Mouse (Mus musculus) liver, embryonic 11.5 days (tissue): ENCODE results near the gene Atf5. TPM values are rescaled to one million over a fixed set of nuclear protein-coding genes. Genes with fewer than 3 reads are reported as not detected.
A peak's percentile ranks its signal among the peaks of the same experiment; 100 is the strongest.

ENCODE experiments used
- ATAC-seq: fragments of 200-750 bp; cut with Nextera tagmentation; replicated peaks from 2 replicates; pipeline ENCODE4 v1.8.0; 2017; ENCODE audit warnings: moderate number of reproducible peaks, mild to moderate bottlenecking, moderate TSS enrichment, moderate library complexity; ENCODE audit not compliant: low FRiP score
- DNase-seq: peaks from one replicate; pipeline ENCODE4 v3.0.0-alpha.2; 2017; ENCODE audit warnings: low spot score
- H3K27ac ChIP-seq: fragments of 300-500 bp; sonication (generic); 2 replicates; pipeline ENCODE4 v1.5.1; 2014; ENCODE audit warnings: mild to moderate bottlenecking, low read depth, low read length, control low read depth
- H3K27me3 ChIP-seq: fragments of 300-500 bp; sonication (generic); replicated peaks from 2 replicates; pipeline ENCODE4 v1.6.1; 2014; ENCODE audit warnings: low read length, mixed read lengths; ENCODE audit not compliant: control insufficient read depth, insufficient read depth
- H3K36me3 ChIP-seq: fragments of 300-500 bp; sonication (generic); 2 replicates; pipeline ENCODE4 v1.6.1; 2014; ENCODE audit warnings: mild to moderate bottlenecking, low read length, moderate library complexity, mixed read lengths; ENCODE audit not compliant: control insufficient read depth, insufficient read depth
- H3K4me1 ChIP-seq: fragments of 300-500 bp; sonication (generic); replicated peaks from 2 replicates; pipeline ENCODE4 v1.6.1; 2014; ENCODE audit warnings: low read length, mixed read lengths; ENCODE audit not compliant: control insufficient read depth, insufficient read depth
- H3K4me2 ChIP-seq: fragments of 300-500 bp; sonication (generic); 2 replicates; pipeline ENCODE4 v1.6.1; 2014; ENCODE audit warnings: mild to moderate bottlenecking, control low read depth, moderate library complexity
- H3K4me3 ChIP-seq: fragments of 300-500 bp; sonication (generic); 2 replicates; pipeline ENCODE4 v1.5.1; 2014; ENCODE audit warnings: low read depth, low read length, control low read depth
- H3K9ac ChIP-seq: fragments of 300-500 bp; sonication (generic); 2 replicates; pipeline ENCODE4 v1.6.1; 2014; ENCODE audit warnings: low read depth, low read length, control low read depth
- H3K9me3 ChIP-seq: fragments of 300-500 bp; sonication (generic); 2 replicates; pipeline ENCODE4 v1.6.1; 2016; ENCODE audit warnings: low read length, inconsistent platforms, mixed read lengths; ENCODE audit not compliant: control insufficient read depth
- WGBS: fragments of 180-500 bp; shearing (Covaris S2); extraction: QIAGEN DNeasy Blood & Tissue Kit; methylation state at CpG from one replicate; pipeline ENCODE4 v1.1.7; 2014; 5-methylcytosine and 5-hydroxymethylcytosine counted together
- polyA plus RNA-seq: library from polyadenylated mRNA; unstranded; fragments of >200 nt; fragmentation: Nextera tagmentation; extraction: Ambion mirVana; gene quantifications from 2 replicates; pipeline ENCODE4 v1.2.1, GENCODE M21; 2014

The Atf5 gene
- polyA plus RNA-seq, 1 experiment from 2014 or later = 3.9 TPM

DNA sequence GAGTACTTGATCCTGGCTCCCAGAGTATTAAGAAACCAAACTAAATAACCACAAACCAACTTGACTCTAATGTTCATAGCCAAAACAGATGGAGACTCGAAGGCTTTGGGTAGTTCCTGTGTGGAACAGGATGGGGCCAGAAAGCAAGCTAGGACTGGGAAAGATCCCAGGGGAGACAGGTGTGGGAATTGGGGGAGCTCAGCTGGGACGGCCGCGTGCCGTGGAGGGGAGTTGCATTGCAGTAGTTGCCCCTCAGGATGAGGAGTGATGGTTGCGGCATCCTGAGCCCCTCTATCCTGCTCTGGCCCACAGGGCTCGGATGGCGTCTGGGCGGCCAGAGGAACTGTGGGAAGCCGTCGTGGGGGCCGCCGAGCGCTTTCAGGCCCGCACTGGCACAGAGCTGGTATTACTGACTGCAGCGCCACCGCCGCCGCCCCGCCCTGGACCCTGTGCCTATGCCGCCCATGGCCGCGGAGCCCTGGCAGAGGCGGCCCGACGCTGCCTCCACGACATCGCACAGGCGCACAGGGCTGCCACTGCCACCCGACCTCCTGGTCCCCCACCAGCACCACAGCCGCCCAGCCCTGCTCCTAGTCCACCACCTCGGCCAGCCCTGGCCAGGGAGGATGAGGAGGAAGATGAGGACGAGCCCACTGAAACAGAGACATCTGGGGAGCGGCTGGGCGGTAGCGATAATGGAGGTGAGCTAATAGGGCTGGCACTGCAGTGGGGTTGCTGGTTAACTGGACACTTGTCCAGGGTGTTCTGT, 36.0 kb upstream of the Atf5 start:
- H3K27me3 ChIP-seq = no peaks in the 10 kb centered on the region
- WGBS = 87% methylated on average over 36 of the region's 36 CpGs
- peaks cover 45% of the 10 kb centered on the region for H3K4me1 ChIP-seq
- ATAC-seq (no peak), DNase-seq (no peak)
- peak overlapping the region; percentile 93 for H3K4me2 ChIP-seq
- H3K4me3 ChIP-seq = no peak overlapping the region; the same call in 1 of the 2 replicates
- H3K9me3 ChIP-seq = no peaks in the 10 kb centered on the region
- H3K9ac ChIP-seq = peak overlapping the region; percentile 38; the same call in 1 of the 2 replicates
- peak overlapping the region; percentile 45 for H3K27ac ChIP-seq
- H3K36me3 ChIP-seq = peaks cover 8% of the 10 kb centered on the region; the same call in 1 of the 2 replicates

GRCm38 (mm10) chr7:44851625-44852234, 35.3 kb upstream of the Atf5 start:
- peaks cover 10% of the 10 kb centered on the region; the same call in 1 of the 2 replicates for H3K36me3 ChIP-seq
- H3K4me1 ChIP-seq = peaks cover 45% of the 10 kb centered on the region
- no peak overlapping the region for H3K27ac ChIP-seq
- no peak for ATAC-seq
- H3K4me3 ChIP-seq = peak overlapping the region; percentile 89; the same call in 1 of the 2 replicates
- peak overlapping the region; percentile 87; the same call in 1 of the 2 replicates for H3K4me2 ChIP-seq
- 0 out of 2 replicates have a peak overlapping the region, but pooled peaks have one; percentile 38 for H3K9ac ChIP-seq
- DNase-seq = no peak
- no peaks in the 10 kb centered on the region for H3K27me3 ChIP-seq
- WGBS = 85% methylated on average over 12 of the region's 12 CpGs
- H3K9me3 ChIP-seq = no peaks in the 10 kb centered on the region

GRCm38 (mm10) chr7:44850789-44851624, 34.5 kb upstream of the Atf5 start:
- Histone ChIP-seq H3K36me3 (peaks cover 17% of the 10 kb centered on the region; the same call in 1 of the 2 replicates), H3K27me3 (no peaks in the 10 kb centered on the region), H3K9me3 (no peaks in the 10 kb centered on the region), H3K9ac (peak overlapping the region; percentile 96), H3K4me3 (peak overlapping the region; percentile 89), H3K4me2 (peak overlapping the region; percentile 87), H3K27ac (peak overlapping the region; percentile 95), H3K4me1 (peaks cover 39% of the 10 kb centered on the region)
- DNase-seq (no peak), ATAC-seq (no peak)
- 66% methylated on average over 8 of the region's 8 CpGs for WGBS

GRCm38 (mm10) chr7:44850146-44850545, 33.7 kb upstream of the Atf5 start:
- Histone ChIP-seq H3K9me3 (no peaks in the 10 kb centered on the region), H3K27ac (peak overlapping the region; percentile 95), H3K36me3 (peaks cover 20% of the 10 kb centered on the region; the same call in 1 of the 2 replicates), H3K9ac (peak overlapping the region; percentile 96), H3K4me3 (peak overlapping the region; percentile 89), H3K4me1 (peaks cover 30% of the 10 kb centered on the region), H3K27me3 (no peaks in the 10 kb centered on the region), H3K4me2 (peak overlapping the region; percentile 87)
- peak; percentile 50 for ATAC-seq
- WGBS = 0% methylated on average over 33 of the region's 33 CpGs
- DNase-seq = peak; percentile 85

DNA sequence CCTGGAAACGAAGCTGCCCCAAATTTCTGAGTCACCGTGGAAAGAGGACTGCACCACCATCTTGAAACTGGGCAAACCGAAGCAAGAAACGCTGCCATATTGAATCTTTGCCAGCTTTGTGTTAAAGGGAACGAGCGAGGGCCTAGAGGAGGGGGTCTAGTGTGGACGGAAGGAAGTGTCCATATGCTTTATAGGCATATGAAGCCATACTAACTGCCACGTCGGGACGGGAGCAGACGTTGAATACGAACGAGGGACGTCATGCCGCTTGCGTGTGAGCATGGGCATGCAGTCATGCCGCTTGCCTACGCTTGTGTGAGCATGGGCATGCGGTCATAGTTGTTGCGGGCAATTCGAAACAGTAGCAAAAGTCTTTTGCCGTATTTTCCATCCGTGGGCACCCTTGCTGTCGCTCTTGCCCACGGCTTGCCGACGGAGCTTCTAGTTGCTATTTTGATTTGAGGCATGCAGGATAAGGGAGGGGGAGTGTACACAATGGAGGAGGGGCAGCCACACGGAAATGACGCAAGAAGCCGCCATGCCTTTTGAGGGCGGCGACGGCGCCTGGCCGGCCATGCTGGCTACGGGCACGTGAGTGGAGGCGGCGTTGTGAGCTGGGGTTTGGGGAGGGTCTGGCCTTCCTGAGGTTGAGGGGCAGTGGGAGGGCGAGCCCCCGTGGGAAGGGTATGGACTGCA, 33.1 kb upstream of the Atf5 start:
- ATAC-seq = peak; percentile 62
- peak overlapping the region; percentile 96 for H3K9ac ChIP-seq
- H3K27me3 ChIP-seq = no peaks in the 10 kb centered on the region
- peaks cover 27% of the 10 kb centered on the region for H3K4me1 ChIP-seq
- peaks cover 23% of the 10 kb centered on the region; the same call in 1 of the 2 replicates for H3K36me3 ChIP-seq
- H3K4me2 ChIP-seq = peak overlapping the region; percentile 87
- peak overlapping the region; percentile 95 for H3K27ac ChIP-seq
- peak overlapping the region; percentile 89 for H3K4me3 ChIP-seq
- no peaks in the 10 kb centered on the region for H3K9me3 ChIP-seq
- peak; percentile 88 for DNase-seq
- WGBS = under 1% methylated on average over 41 of the region's 41 CpGs

DNA sequence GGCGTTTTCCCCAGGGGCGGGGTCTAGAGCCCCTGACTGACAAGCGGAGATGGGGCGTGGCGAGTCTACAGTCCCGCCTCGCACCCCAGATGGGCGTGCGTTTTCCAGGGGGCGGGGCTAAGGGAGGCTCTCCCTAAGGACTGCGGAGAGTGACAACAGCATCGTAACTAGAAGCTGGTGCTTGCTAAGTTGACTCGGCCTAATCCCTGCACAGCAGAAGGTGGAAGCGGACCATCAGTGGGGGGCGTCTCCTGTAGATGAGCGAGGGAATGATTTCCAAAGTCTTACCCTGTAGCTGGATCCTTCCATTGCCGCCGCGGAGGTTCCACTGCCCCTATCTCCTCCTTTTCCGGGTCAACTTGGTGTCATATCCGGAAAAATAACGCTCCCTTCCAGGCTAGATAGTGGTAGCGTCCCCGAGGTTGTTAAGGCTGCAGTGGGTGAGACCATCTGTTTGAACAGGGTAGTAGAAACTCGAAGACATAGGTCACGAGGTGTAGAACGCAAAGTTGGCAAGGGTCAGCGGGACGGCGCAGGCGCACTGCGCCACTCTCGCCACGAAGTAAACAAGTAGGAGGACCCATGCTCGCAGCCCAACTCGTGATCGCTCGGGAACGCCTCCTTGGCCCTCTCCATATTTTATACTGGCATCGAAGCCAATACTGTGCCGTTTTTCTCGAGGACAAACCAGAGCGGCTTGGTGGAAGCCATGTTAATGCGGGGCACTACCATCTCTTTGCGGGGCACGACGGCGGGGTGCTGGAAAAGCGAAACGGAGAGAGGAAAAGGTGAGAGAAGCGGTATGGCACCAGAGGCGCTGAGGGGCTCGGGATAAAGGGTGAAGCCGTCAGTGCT, 32.3 kb upstream of the Atf5 start, which contains the start of the genes Akt1s1 and Tbc1d17:
Gene Akt1s1 (plus strand): TSS at position 431 of the 855 bp plus-strand sequence.
Gene Tbc1d17 (minus strand): TSS at position 519 of the 855 bp plus-strand sequence.
- WGBS = under 1% methylated on average over 54 of the region's 54 CpGs
- H3K36me3 ChIP-seq = peaks cover 26% of the 10 kb centered on the region; the same call in 1 of the 2 replicates
- DNase-seq (peak; percentile 98), ATAC-seq (peak; percentile 82)
- H3K4me1 ChIP-seq = peaks cover 23% of the 10 kb centered on the region
- peak within 1 kb of the TSS; percentile 96 for H3K9ac ChIP-seq
- no peaks in the 10 kb centered on the region for H3K9me3 ChIP-seq
- H3K27me3 ChIP-seq = no peaks in the 10 kb centered on the region
- peak within 1 kb of the TSS; percentile 87 for H3K4me2 ChIP-seq
- peak within 1 kb of the TSS; percentile 89 for H3K4me3 ChIP-seq
- H3K27ac ChIP-seq = peak within 1 kb of the TSS; percentile 95

DNA sequence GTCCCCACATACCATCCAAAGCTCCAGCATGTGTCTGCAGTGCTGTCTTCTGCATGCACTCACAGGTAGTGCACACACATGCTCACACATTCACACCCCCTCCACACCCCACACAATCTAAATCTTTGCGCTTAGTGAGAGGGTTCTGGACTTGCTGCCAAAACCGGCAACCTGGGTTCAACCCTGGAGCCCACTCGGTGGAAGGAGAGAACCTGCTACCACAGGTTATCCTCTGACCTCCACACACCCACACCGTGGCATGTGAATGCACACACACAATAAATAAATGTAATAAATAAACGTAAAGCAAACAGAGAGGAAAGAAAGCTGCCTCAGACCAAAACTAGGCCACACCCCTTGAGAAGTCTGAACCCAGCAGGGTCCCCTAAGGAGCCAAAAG, 31.3 kb upstream of the Atf5 start:
- 77% methylated on average over 5 of the region's 5 CpGs for WGBS
- Histone ChIP-seq H3K4me2 (peak overlapping the region; percentile 87), H3K9ac (peak overlapping the region; percentile 46; the same call in 1 of the 2 replicates), H3K27me3 (no peaks in the 10 kb centered on the region), H3K9me3 (no peaks in the 10 kb centered on the region), H3K36me3 (peaks cover 32% of the 10 kb centered on the region), H3K4me3 (peak overlapping the region; percentile 89), H3K27ac (no peak overlapping the region; the same call in 1 of the 2 replicates), H3K4me1 (peaks cover 24% of the 10 kb centered on the region)
- ATAC-seq = no peak
- DNase-seq = no peak
